Mouse (Mus musculus): ENCODE results near the gene Gm8994. TPM values are rescaled to one million over a fixed set of nuclear protein-coding genes. Genes with fewer than 3 reads are reported as not detected.
"Not testable (repeated sequence)": the region's sequence is repeated elsewhere in the genome, so short reads cannot be mapped to it uniquely, and the experiment has no call there.

The Gm8994 gene
- polyA plus RNA-seq, 1 experiment from 2014 or later = not detected

DNA sequence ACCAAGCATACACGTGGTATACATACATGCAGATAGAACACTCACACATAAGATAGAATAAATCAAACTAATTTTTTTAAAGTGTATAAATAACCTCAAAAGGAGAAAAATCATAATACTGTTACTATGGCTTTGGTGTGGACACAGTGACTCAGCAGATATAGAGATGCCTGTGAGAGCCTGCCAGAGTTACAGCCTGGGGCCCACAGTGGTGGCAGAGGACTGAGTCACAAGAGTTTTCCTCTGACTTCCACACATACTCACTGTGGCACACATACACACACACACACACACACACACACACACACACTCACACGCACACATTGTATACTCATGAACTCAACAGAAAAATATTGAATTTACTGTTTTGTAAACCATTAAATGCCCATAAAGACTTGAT, 17.9 kb upstream of the Gm8994 start:
- Histone ChIP-seq H3K4me1 (no peaks in the 10 kb centered on the region), H3K27me3 (no peaks in the 10 kb centered on the region), H3K27ac (no peak overlapping the region), H3K36me3 (no peaks in the 10 kb centered on the region), H3K9me3 (no peaks in the 10 kb centered on the region), H3K9ac (no peak overlapping the region), H3K4me2 (no peak overlapping the region), H3K4me3 (no peak overlapping the region)
- 78% methylated on average over 2 of the region's 2 CpGs for WGBS
- ATAC-seq (ENCODE audit: borderline replicate concordance, extremely low read depth, low FRiP score, low TSS enrichment) = no peak

DNA sequence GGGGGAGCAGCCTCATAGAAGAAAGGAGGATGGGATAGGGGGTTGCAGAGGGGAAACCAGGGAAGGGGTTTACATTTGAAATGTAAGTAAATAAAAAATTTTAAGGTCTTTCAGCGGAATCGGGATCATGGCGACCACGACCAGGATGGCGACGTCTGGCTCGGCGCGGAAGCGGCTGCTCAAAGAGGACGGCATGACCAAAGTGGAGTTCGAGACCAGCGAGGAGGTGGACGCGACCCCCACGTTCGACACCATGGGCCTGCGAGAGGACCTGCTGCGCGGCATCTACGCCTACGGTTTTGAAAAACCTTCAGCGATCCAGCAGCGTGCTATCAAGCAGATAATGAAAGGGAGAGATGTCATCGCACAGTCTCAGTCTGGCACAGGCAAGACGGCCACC, 1.1 kb downstream of the Gm8994 start:
- 95% methylated on average over 26 of the region's 26 CpGs for WGBS
- not testable (repeated sequence) for ATAC-seq (ENCODE audit: borderline replicate concordance, extremely low read depth, low FRiP score, low TSS enrichment)

DNA sequence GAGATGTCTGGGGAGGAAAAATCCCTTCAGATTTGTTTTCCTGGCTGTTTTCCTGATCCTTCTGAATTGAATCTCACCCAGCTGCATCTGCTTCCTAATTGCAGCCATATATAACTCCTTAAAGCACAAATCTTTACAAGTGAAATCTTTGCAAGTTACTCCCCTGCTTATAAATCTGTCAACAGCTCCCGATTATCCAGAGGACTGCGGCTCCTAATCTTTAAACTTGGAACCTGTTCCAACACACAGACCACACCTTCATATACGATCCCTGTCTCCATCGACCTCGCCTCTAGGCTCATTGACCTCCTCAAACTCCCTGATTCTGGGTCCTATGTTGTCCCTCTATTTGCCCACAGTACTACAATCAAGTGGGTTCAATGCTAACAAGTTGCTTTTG, 13.3 kb downstream of the Gm8994 start:
- WGBS = 37% methylated on average over 5 of the region's 5 CpGs
- H3K4me1 ChIP-seq = no peaks in the 10 kb centered on the region
- H3K4me2 ChIP-seq = no peak overlapping the region
- ATAC-seq (ENCODE audit: borderline replicate concordance, extremely low read depth, low FRiP score, low TSS enrichment) = no peak
- H3K4me3 ChIP-seq = no peak overlapping the region
- no peaks in the 10 kb centered on the region for H3K9me3 ChIP-seq
- no peak overlapping the region for H3K27ac ChIP-seq
- no peaks in the 10 kb centered on the region for H3K36me3 ChIP-seq
- no peak overlapping the region for H3K9ac ChIP-seq
- H3K27me3 ChIP-seq = no peaks in the 10 kb centered on the region

More for the DNA sequence above, 1.1 kb downstream of the Gm8994 start:
- H3K4me3 ChIP-seq, H3K9me3 ChIP-seq, H3K4me2 ChIP-seq, H3K4me1 ChIP-seq, H3K27me3 ChIP-seq, H3K36me3 ChIP-seq, H3K27ac ChIP-seq, H3K9ac ChIP-seq: not testable (repeated sequence)

DNA sequence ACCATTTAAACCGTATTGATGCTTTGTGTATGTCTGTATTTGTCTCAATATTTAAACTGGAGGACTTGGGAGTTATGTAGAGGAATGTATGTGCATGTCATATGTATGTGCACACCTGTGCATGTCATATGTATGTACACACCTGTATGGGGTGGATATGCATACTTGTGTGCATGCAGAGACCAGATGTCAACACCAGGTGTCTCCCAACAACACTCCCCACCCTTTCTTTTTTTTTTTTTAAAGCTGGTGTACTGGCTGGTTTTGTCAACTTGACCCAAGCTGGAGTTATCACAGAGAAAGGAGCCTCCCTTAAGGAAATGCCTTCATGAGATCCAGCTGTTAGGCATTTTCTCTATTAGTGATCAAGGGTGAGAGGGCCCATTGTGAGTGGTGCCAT, 13.8 kb downstream of the Gm8994 start:
- ATAC-seq (ENCODE audit: borderline replicate concordance, extremely low read depth, low FRiP score, low TSS enrichment) = no peak
- WGBS = 70% methylated on average over 1 of the region's 1 CpGs
- Histone ChIP-seq H3K9me3 (no peaks in the 10 kb centered on the region), H3K4me1 (no peaks in the 10 kb centered on the region), H3K4me3 (no peak overlapping the region), H3K27me3 (no peaks in the 10 kb centered on the region), H3K9ac (no peak overlapping the region), H3K36me3 (no peaks in the 10 kb centered on the region), H3K4me2 (no peak overlapping the region), H3K27ac (no peak overlapping the region)

DNA sequence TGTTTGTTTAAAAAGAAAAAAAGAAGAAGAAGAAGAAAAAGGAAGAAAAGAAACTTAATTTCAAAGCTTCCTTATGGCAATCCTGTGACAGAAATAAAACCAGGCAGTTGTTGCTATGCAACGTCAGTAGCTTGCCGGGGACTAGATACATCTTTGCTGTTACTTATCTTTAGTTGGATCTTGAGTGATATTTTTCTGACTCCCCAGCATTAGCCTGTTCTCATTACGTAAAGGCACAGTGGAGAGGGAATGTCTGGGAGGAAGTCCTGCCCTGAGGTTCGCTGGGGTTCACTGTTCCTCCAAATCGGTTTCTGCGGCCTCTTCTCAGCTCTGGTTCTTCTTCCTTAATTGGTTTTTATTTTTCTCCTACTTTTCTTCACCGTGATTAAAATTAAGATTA, 16.5 kb downstream of the Gm8994 start:
- Histone ChIP-seq H3K36me3 (no peaks in the 10 kb centered on the region), H3K27ac (no peak overlapping the region), H3K9me3 (no peaks in the 10 kb centered on the region), H3K9ac (no peak overlapping the region), H3K4me2 (no peak overlapping the region), H3K27me3 (no peaks in the 10 kb centered on the region), H3K4me1 (no peaks in the 10 kb centered on the region), H3K4me3 (no peak overlapping the region)
- ATAC-seq (ENCODE audit: borderline replicate concordance, extremely low read depth, low FRiP score, low TSS enrichment) = no peak
- 77% methylated on average over 7 of the region's 7 CpGs for WGBS

DNA sequence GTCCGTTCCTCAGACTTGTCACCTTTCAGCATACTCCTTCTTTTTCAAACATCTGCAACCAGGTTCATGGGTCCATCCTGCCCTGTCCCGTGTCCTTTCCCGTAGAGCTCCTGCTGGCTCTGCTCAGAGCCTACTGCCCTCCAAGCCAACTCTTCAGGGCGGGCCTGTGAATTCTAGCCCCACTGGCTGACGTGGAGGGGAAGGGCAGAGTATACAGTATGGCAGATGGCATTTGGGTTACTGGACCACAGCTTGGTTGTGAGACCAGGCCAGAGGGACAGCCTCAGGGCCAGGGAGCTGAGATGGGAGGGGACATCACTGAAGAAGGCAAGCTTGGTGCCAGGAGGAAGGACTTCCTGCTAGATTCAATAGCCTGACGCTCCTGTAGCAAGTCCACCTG, 17.7 kb downstream of the Gm8994 start:
- Histone ChIP-seq H3K4me2 (no peak overlapping the region), H3K36me3 (no peaks in the 10 kb centered on the region), H3K4me3 (no peak overlapping the region), H3K27ac (no peak overlapping the region), H3K9me3 (no peaks in the 10 kb centered on the region), H3K4me1 (no peaks in the 10 kb centered on the region), H3K27me3 (no peaks in the 10 kb centered on the region), H3K9ac (no peak overlapping the region)
- no peak for ATAC-seq (ENCODE audit: borderline replicate concordance, extremely low read depth, low FRiP score, low TSS enrichment)
- 83% methylated on average over 6 of the region's 6 CpGs for WGBS

DNA sequence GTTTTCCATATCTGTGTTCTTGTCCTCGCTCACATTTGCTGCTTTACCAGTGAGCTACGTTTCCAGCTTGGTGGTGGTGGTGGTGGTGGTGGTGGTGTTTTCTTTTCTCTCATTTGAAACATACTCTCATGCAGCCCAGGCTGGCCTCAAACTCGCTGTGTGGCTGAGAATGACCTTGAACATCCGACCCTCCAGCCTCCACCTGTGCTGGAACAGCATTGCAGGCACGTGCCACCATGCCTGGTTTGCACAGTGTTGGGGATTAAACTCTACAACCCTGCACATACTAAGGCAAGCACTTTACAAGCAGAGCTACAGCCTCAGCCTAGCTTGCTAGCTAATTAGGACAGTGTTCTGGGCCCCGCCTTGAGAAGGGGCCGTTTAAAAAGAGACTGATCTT, 18.3 kb downstream of the Gm8994 start:
- no peaks in the 10 kb centered on the region for H3K9me3 ChIP-seq
- no peak for ATAC-seq (ENCODE audit: borderline replicate concordance, extremely low read depth, low FRiP score, low TSS enrichment)
- H3K27me3 ChIP-seq = no peaks in the 10 kb centered on the region
- no peak overlapping the region for H3K4me2 ChIP-seq
- H3K9ac ChIP-seq = no peak overlapping the region
- H3K36me3 ChIP-seq = no peaks in the 10 kb centered on the region
- no peak overlapping the region for H3K4me3 ChIP-seq
- no peak overlapping the region for H3K27ac ChIP-seq
- no peaks in the 10 kb centered on the region for H3K4me1 ChIP-seq
- 77% methylated on average over 7 of the region's 7 CpGs for WGBS

DNA sequence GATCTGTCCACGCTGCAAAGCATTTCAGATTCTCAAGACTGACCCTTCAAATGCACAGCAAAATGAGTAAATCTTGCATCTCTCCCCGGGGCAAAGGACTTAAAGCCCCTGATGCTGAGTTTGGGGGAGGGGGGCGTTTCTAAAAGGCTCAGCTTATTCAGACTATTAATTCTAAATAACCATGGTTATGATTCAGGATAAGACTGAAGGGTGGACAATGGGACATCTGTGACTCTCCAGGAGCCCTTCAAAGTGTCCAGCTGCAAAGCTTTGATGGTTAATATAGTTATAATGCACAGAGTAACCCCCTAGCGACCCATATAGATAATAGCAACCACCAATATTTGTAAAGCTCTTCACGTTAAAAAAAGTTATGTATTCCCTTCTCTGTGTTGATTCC, 19.7 kb downstream of the Gm8994 start:
- no peak overlapping the region for H3K9ac ChIP-seq
- no peaks in the 10 kb centered on the region for H3K4me1 ChIP-seq
- ATAC-seq (ENCODE audit: borderline replicate concordance, extremely low read depth, low FRiP score, low TSS enrichment) = no peak
- no peak overlapping the region for H3K4me2 ChIP-seq
- H3K9me3 ChIP-seq = no peaks in the 10 kb centered on the region
- H3K27ac ChIP-seq = no peak overlapping the region
- H3K4me3 ChIP-seq = no peak overlapping the region
- no peaks in the 10 kb centered on the region for H3K36me3 ChIP-seq
- WGBS = 54% methylated on average over 5 of the region's 5 CpGs
- H3K27me3 ChIP-seq = no peaks in the 10 kb centered on the region

DNA sequence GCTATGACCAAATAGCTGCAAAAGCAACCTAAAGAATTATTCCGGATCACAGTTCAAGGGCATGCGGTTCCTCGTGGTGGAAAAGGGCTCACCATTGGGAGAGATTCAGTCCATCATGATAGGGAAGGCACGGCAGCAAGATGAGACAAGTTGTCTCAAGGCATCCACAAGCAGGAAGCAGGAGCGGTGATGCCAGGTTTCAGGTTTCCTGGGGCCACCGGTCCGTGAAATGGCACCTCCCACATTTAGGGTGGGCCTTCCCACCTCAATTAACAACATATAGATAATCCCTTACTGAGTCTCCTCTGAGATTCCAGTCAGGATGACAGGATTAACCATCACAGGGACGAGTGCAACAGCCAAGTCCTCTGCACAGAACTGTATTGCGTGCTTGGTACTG, 20.3 kb downstream of the Gm8994 start:
- no peaks in the 10 kb centered on the region for H3K27me3 ChIP-seq
- 47% methylated on average over 9 of the region's 9 CpGs for WGBS

DNA sequence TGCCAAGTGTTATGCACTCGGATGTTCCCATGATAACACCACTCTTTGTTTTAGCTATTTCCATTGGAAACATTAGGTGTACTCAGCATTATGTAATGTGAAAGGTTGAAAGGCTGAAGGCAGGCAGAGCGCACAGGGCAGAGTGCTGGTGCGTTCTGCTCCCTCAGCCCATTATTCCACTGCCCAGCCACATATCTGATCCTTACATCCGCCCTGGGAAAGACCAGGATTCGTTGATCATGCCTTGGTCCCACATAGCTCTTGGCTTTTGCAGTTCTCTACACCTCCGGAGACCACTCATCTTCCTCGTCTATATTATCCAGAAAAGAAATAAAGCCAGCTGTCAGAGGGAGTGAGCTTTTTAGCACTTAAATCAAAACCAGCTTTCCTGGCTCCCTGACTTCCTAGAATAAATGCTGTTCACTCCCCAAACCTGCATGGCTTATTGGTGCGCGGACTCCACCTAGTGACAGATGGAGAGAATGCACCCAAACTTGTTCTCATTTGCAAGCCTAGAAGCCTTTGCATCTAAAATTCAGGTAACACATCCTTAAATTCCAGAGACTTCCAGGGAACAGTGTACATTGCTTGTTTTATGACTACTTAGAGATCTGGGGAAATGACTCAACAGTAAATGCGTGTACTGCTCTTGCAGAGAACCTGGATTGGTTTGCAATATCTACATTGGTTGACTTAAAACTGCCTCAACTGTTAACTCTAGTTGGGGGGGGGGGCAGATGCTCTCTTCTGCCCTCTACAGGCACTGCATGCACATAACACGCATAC, 26.3 kb downstream of the Gm8994 start:
- no peaks in the 10 kb centered on the region for H3K9me3 ChIP-seq
- no peaks in the 10 kb centered on the region for H3K36me3 ChIP-seq
- H3K4me1 ChIP-seq = no peaks in the 10 kb centered on the region
- WGBS = 28% methylated on average over 11 of the region's 11 CpGs
- H3K9ac ChIP-seq = no peak overlapping the region
- no peak for ATAC-seq (ENCODE audit: borderline replicate concordance, extremely low read depth, low FRiP score, low TSS enrichment)
- no peaks in the 10 kb centered on the region for H3K27me3 ChIP-seq
- H3K4me2 ChIP-seq = no peak overlapping the region
- no peak overlapping the region for H3K27ac ChIP-seq
- H3K4me3 ChIP-seq = no peak overlapping the region

More for the DNA sequence above, 20.3 kb downstream of the Gm8994 start:
- no peak overlapping the region for H3K27ac ChIP-seq
- H3K9me3 ChIP-seq = no peaks in the 10 kb centered on the region
- no peak overlapping the region for H3K4me3 ChIP-seq
- no peaks in the 10 kb centered on the region for H3K36me3 ChIP-seq
- no peak overlapping the region for H3K9ac ChIP-seq
- H3K4me1 ChIP-seq = no peaks in the 10 kb centered on the region
- no peak overlapping the region for H3K4me2 ChIP-seq
- no peak for ATAC-seq (ENCODE audit: borderline replicate concordance, extremely low read depth, low FRiP score, low TSS enrichment)

DNA sequence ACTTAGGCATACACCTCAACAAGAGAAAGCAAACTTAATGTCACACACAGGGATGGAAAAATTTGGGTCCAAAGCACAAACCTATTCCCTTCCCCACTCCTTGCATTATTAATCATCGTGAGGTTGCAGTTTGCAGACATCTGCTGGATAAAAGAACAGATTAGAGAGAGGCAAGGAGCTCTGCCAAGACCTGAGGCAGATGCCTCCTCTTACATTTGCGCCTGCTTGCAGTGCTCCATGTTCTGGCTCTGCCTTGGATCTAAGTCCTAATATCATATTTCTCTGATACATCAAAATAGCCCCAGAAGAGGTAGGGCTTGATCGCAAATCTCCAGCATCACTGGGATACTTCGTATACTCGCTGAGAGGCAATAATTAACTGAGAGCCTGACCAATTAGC, 31.1 kb downstream of the Gm8994 start:
- Histone ChIP-seq H3K27ac (no peak overlapping the region), H3K9me3 (no peaks in the 10 kb centered on the region), H3K36me3 (no peaks in the 10 kb centered on the region), H3K9ac (no peak overlapping the region), H3K27me3 (no peaks in the 10 kb centered on the region), H3K4me1 (no peaks in the 10 kb centered on the region), H3K4me3 (no peak overlapping the region), H3K4me2 (no peak overlapping the region)
- no peak for ATAC-seq (ENCODE audit: borderline replicate concordance, extremely low read depth, low FRiP score, low TSS enrichment)
- 77% methylated on average over 5 of the region's 5 CpGs for WGBS

DNA sequence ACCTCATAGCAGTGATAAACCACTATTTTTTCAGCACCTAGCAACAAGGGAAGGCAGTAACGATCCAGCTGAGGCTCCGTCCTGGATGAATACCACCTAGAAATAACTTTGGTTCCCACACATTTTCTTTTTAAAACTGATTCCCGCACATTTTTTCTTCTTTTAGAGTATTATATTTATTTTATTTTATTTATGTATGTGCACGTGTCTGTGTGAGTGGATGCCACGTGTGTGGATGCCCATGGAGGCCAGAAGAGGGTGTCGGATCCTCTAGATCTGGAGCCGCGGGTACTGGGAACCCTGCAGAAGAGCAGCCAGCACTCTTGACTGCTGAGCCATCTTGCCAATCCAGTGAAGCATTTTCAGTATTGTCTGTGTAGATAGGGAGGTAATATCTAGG, 36.0 kb downstream of the Gm8994 start:
- H3K4me3 ChIP-seq = no peak overlapping the region
- no peaks in the 10 kb centered on the region for H3K9me3 ChIP-seq
- no peaks in the 10 kb centered on the region for H3K4me1 ChIP-seq
- WGBS = 87% methylated on average over 8 of the region's 8 CpGs
- no peak for ATAC-seq (ENCODE audit: borderline replicate concordance, extremely low read depth, low FRiP score, low TSS enrichment)
- no peaks in the 10 kb centered on the region for H3K27me3 ChIP-seq
- no peak overlapping the region for H3K4me2 ChIP-seq
- no peak overlapping the region for H3K9ac ChIP-seq
- no peaks in the 10 kb centered on the region for H3K36me3 ChIP-seq
- H3K27ac ChIP-seq = no peak overlapping the region

DNA sequence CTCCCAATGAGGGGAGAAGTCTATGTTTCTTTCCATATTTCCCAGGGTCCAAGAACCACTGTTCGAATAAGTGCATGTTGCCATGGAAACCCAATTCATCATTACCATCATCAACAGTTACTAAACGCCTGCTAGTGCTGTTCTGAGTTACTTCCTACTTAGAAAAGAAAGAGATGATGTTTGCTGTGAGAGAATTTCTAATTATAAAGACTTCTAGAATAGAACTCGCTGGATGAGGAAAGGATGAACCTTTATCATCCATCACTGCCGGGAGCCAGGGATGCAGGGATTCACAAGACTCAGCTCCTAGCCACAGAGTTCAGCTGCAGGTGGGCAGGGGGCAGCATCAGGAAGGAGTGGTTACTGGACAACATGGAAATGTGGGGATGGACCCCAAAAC, 36.7 kb downstream of the Gm8994 start:
- Histone ChIP-seq H3K4me3 (no peak overlapping the region), H3K4me1 (no peaks in the 10 kb centered on the region), H3K9ac (no peak overlapping the region), H3K27me3 (no peaks in the 10 kb centered on the region), H3K9me3 (no peaks in the 10 kb centered on the region), H3K27ac (no peak overlapping the region), H3K4me2 (no peak overlapping the region), H3K36me3 (no peaks in the 10 kb centered on the region)
- 64% methylated on average over 4 of the region's 4 CpGs for WGBS
- no peak for ATAC-seq (ENCODE audit: borderline replicate concordance, extremely low read depth, low FRiP score, low TSS enrichment)
